Mouse (Mus musculus) stomach, embryonic 14.5 days (tissue): ENCODE data around the gene Tsc22d2. TPM values are rescaled to one million over a fixed set of nuclear protein-coding genes. Genes with fewer than 3 reads are reported as not detected.
A peak's percentile ranks its signal among the peaks of the same experiment; 100 is the strongest.

Experiments
- ATAC-seq: fragments of 200-750 bp; cut with Nextera tagmentation; 2 replicates; pipeline ENCODE4 v1.8.0; 2017; ENCODE audit warnings: low read depth, moderate TSS enrichment; ENCODE audit not compliant: insufficient number of reproducible peaks, insufficient read depth, low FRiP score
- H3K27ac ChIP-seq: fragments of 300-500 bp; sonication (generic); 2 replicates; pipeline ENCODE4 v1.5.1; 2014; ENCODE audit warnings: mild to moderate bottlenecking, low read length, moderate library complexity, mixed read lengths
- H3K27me3 ChIP-seq: fragments of 300-500 bp; sonication (generic); 2 replicates; pipeline ENCODE4 v1.6.1; 2014; ENCODE audit warnings: low read length, control low read depth, mixed read lengths; ENCODE audit not compliant: control insufficient read depth, insufficient read depth
- H3K36me3 ChIP-seq: fragments of 300-500 bp; sonication (generic); 2 replicates; pipeline ENCODE4 v1.6.1; 2014; ENCODE audit warnings: mild to moderate bottlenecking, control low read depth, low read length, moderate library complexity, mixed read lengths; ENCODE audit not compliant: control insufficient read depth, insufficient read depth
- H3K4me1 ChIP-seq: fragments of 300-500 bp; sonication (generic); 2 replicates; pipeline ENCODE4 v1.6.1; 2014; ENCODE audit warnings: low read length, control low read depth, mixed read lengths; ENCODE audit not compliant: control insufficient read depth, insufficient read depth
- H3K4me2 ChIP-seq: fragments of 300-500 bp; sonication (generic); replicated peaks from 2 replicates; pipeline ENCODE4 v1.6.1; 2014; ENCODE audit warnings: low read depth, low read length, control low read depth
- H3K4me3 ChIP-seq: fragments of 300-500 bp; sonication (generic); 2 replicates; pipeline ENCODE4 v1.5.1; 2014; ENCODE audit warnings: low read depth, low read length, control low read depth
- H3K9ac ChIP-seq: fragments of 300-500 bp; sonication (generic); replicated peaks from 2 replicates; pipeline ENCODE4 v1.6.1; 2014; ENCODE audit warnings: low read depth, mild to moderate bottlenecking, control low read depth, low read length, moderate library complexity, mixed read lengths
- H3K9me3 ChIP-seq: fragments of 300-500 bp; sonication (generic); 2 replicates; pipeline ENCODE4 v1.6.1; 2016; ENCODE audit warnings: low read depth, low read length, control low read depth; ENCODE audit not compliant: control insufficient read depth
- WGBS: fragments of 180-500 bp; shearing (Covaris S2); extraction: QIAGEN DNeasy Blood & Tissue Kit; methylation state at CpG from one replicate; pipeline ENCODE4 v1.1.7; 2014; 5-methylcytosine and 5-hydroxymethylcytosine counted together
- polyA plus RNA-seq: library from polyadenylated mRNA; unstranded; fragments of >200 nt; fragmentation: Nextera tagmentation; extraction: Ambion mirVana; gene quantifications from 2 replicates; pipeline ENCODE4 v1.2.1, GENCODE M21; 2014

Gene Tsc22d2
- polyA plus RNA-seq: 15.0 and 16.5 TPM in 2 replicates

GRCm38 (mm10) chr3:58414234-58414938, at the start of gene Tsc22d2:
Tsc22d2 (plus strand) TSS chr3:58414715.
- Histone ChIP-seq H3K27ac (peak within 1 kb of the TSS; percentile 100), H3K9ac (peak within 1 kb of the TSS; percentile 97), H3K4me3 (peak within 1 kb of the TSS; percentile 94), H3K9me3 (no peaks in the 10 kb centered on the region), H3K36me3 (no peaks in the 10 kb centered on the region), H3K4me1 (no peaks in the 10 kb centered on the region), H3K4me2 (peak within 1 kb of the TSS; percentile 93), H3K27me3 (no peaks in the 10 kb centered on the region)
- peak; percentile 73 for ATAC-seq
- 2% methylated on average over 42 of the region's 52 CpGs for WGBS

- Histone ChIP-seq H3K27ac (no peak overlapping the region), H3K27me3 (no peaks in the 10 kb centered on the region), H3K9me3 (no peaks in the 10 kb centered on the region), H3K4me1 (peaks cover 6% of the 10 kb centered on the region; the same call in 1 of the 2 replicates), H3K4me3 (no peak overlapping the region), H3K9ac (no peak overlapping the region), H3K36me3 (no peaks in the 10 kb centered on the region), H3K4me2 (no peak overlapping the region)
- 33% methylated on average over 3 of the region's 3 CpGs for WGBS
- ATAC-seq: no peak
These were observed 47.8 kb upstream of the Tsc22d2 start for GRCm38 (mm10) chr3:58366756-58367155.

- no peak overlapping the region for H3K4me3 ChIP-seq
- no peaks in the 10 kb centered on the region for H3K9me3 ChIP-seq
- no peak overlapping the region for H3K27ac ChIP-seq
- no peaks in the 10 kb centered on the region for H3K36me3 ChIP-seq
- ATAC-seq: no peak
- no peaks in the 10 kb centered on the region for H3K27me3 ChIP-seq
- no peak overlapping the region for H3K4me2 ChIP-seq
- no peak overlapping the region for H3K9ac ChIP-seq
- peaks cover 12% of the 10 kb centered on the region; the same call in 1 of the 2 replicates for H3K4me1 ChIP-seq
- 62% methylated on average over 2 of the region's 2 CpGs for WGBS
These were observed 43.7 kb upstream of the Tsc22d2 start for GRCm38 (mm10) chr3:58370811-58371210.

- Histone ChIP-seq H3K9me3 (no peaks in the 10 kb centered on the region), H3K4me2 (peak overlapping the region; percentile 33), H3K4me1 (peaks cover 12% of the 10 kb centered on the region; the same call in 1 of the 2 replicates), H3K27me3 (no peaks in the 10 kb centered on the region), H3K27ac (peak overlapping the region; percentile 8; the same call in 1 of the 2 replicates), H3K36me3 (no peaks in the 10 kb centered on the region), H3K4me3 (no peak overlapping the region), H3K9ac (no peak overlapping the region)
- 10% methylated on average over 9 of the region's 9 CpGs for WGBS
- peak; percentile 93 for ATAC-seq
These were observed 42.2 kb upstream of the Tsc22d2 start for GRCm38 (mm10) chr3:58372066-58372904.

- no peak for ATAC-seq
- H3K4me1 ChIP-seq: peaks cover 15% of the 10 kb centered on the region; the same call in 1 of the 2 replicates
- 6% methylated on average over 5 of the region's 5 CpGs for WGBS
- peak overlapping the region; percentile 33 for H3K4me2 ChIP-seq
- no peak overlapping the region for H3K4me3 ChIP-seq
- H3K27ac ChIP-seq: no peak overlapping the region
- H3K9me3 ChIP-seq: no peaks in the 10 kb centered on the region
- no peak overlapping the region for H3K9ac ChIP-seq
- H3K36me3 ChIP-seq: no peaks in the 10 kb centered on the region
- no peaks in the 10 kb centered on the region for H3K27me3 ChIP-seq
These were observed 41.7 kb upstream of the Tsc22d2 start for GRCm38 (mm10) chr3:58372905-58373208.

- Histone ChIP-seq H3K4me1 (peaks cover 15% of the 10 kb centered on the region; the same call in 1 of the 2 replicates), H3K4me2 (no peak overlapping the region), H3K4me3 (no peak overlapping the region), H3K9ac (no peak overlapping the region), H3K9me3 (no peaks in the 10 kb centered on the region), H3K27me3 (no peaks in the 10 kb centered on the region), H3K27ac (no peak overlapping the region), H3K36me3 (no peaks in the 10 kb centered on the region)
- 81% methylated on average over 5 of the region's 5 CpGs for WGBS
- ATAC-seq: no peak
These were observed 40.2 kb upstream of the Tsc22d2 start for GRCm38 (mm10) chr3:58374281-58374680.

- H3K4me1 ChIP-seq: peaks cover 10% of the 10 kb centered on the region; the same call in 1 of the 2 replicates
- ATAC-seq: no peak
- WGBS: 68% methylated on average over 3 of the region's 3 CpGs
- H3K9me3 ChIP-seq: no peaks in the 10 kb centered on the region
- no peaks in the 10 kb centered on the region for H3K27me3 ChIP-seq
- H3K9ac ChIP-seq: no peak overlapping the region
- no peak overlapping the region for H3K4me2 ChIP-seq
- H3K36me3 ChIP-seq: no peaks in the 10 kb centered on the region
- H3K4me3 ChIP-seq: no peak overlapping the region
- no peak overlapping the region for H3K27ac ChIP-seq
These were observed 37.8 kb upstream of the Tsc22d2 start for GRCm38 (mm10) chr3:58376713-58377112.

- H3K4me1 ChIP-seq: peaks cover 3% of the 10 kb centered on the region; the same call in 1 of the 2 replicates
- no peaks in the 10 kb centered on the region for H3K36me3 ChIP-seq
- ATAC-seq: no peak
- H3K4me3 ChIP-seq: no peak overlapping the region
- no peaks in the 10 kb centered on the region for H3K9me3 ChIP-seq
- H3K27ac ChIP-seq: no peak overlapping the region
- H3K27me3 ChIP-seq: no peaks in the 10 kb centered on the region
- H3K9ac ChIP-seq: no peak overlapping the region
- 20% methylated on average over 5 of the region's 5 CpGs for WGBS
- no peak overlapping the region for H3K4me2 ChIP-seq
These were observed 36.9 kb upstream of the Tsc22d2 start for GRCm38 (mm10) chr3:58377589-58378134.
